Mouse (Mus musculus) intestine, embryonic 14.5 days (tissue): Measurements from ENCODE around the gene Tns2. TPM values are rescaled to one million over a fixed set of nuclear protein-coding genes. Genes with fewer than 3 reads are reported as not detected.

ENCODE experiments used
- polyA plus RNA-seq: library from polyadenylated mRNA; unstranded; fragments of >200 nt; fragmentation: Nextera tagmentation; extraction: Ambion mirVana; gene quantifications from 2 replicates; pipeline ENCODE4 v1.2.1, GENCODE M21; 2014

Gene Tns2
- polyA plus RNA-seq, 1 experiment from 2014 or later: 41.5 TPM

Other genes starting within 250 kb of the Tns2 start
- gene Krt1, start 249.6 kb upstream of the Tns2 start, polyA plus RNA-seq: 0.91 and 1.1 TPM in 2 replicates
- not detected in 2 replicates for gene Krt77, start 230.7 kb upstream of the Tns2 start, polyA plus RNA-seq
- not detected in 2 replicates for gene Krt76, start 207.5 kb upstream of the Tns2 start, polyA plus RNA-seq
- 0.14 and 0.19 TPM in 2 replicates for gene Krt4, start 175.7 kb upstream of the Tns2 start, polyA plus RNA-seq
- 0.22 TPM in 1 of 2 replicates, not detected in the other for gene Krt79, start 160.1 kb upstream of the Tns2 start, polyA plus RNA-seq
- 0.09 TPM in 1 of 2 replicates, not detected in the other for gene Krt78, start 146.1 kb upstream of the Tns2 start, polyA plus RNA-seq
- gene Krt8, start 95.9 kb upstream of the Tns2 start, polyA plus RNA-seq: 381 and 486 TPM in 2 replicates
- gene Krt18, start 72.2 kb upstream of the Tns2 start, polyA plus RNA-seq: 184 and 210 TPM in 2 replicates
- gene Eif4b, start 26.6 kb upstream of the Tns2 start, polyA plus RNA-seq: 141 and 152 TPM in 2 replicates
- 14.4 and 16.1 TPM in 2 replicates for gene Spryd3, start 35.8 kb downstream of the Tns2 start, polyA plus RNA-seq
- 8.8 and 10.4 TPM in 2 replicates for gene Igfbp6, start 43.9 kb downstream of the Tns2 start, polyA plus RNA-seq
- gene Soat2, start 50.1 kb downstream of the Tns2 start, polyA plus RNA-seq: 3.0 and 4.7 TPM in 2 replicates
- 47.0 and 55.3 TPM in 2 replicates for gene Zfp740, start 102.8 kb downstream of the Tns2 start, polyA plus RNA-seq
- gene Csad, start 104.3 kb downstream of the Tns2 start, polyA plus RNA-seq: 52.3 and 53.6 TPM in 2 replicates
- 13.3 and 13.5 TPM in 2 replicates for gene Itgb7, start 131.5 kb downstream of the Tns2 start, polyA plus RNA-seq
- gene Rarg, start 157.1 kb downstream of the Tns2 start, polyA plus RNA-seq: 16.4 and 17.1 TPM in 2 replicates
- 0.11 and 0.19 TPM in 2 replicates for gene Gm9918, start 170.2 kb downstream of the Tns2 start, polyA plus RNA-seq
- gene Mfsd5, start 179.0 kb downstream of the Tns2 start, polyA plus RNA-seq: 65.3 and 67.1 TPM in 2 replicates
- 28.0 and 33.0 TPM in 2 replicates for gene Espl1, start 195.9 kb downstream of the Tns2 start, polyA plus RNA-seq
- gene Pfdn5, start 225.7 kb downstream of the Tns2 start, polyA plus RNA-seq: 450 and 456 TPM in 2 replicates
- gene Myg1, start 231.3 kb downstream of the Tns2 start, polyA plus RNA-seq: 104 and 120 TPM in 2 replicates